Mouse (Mus musculus) layer of hippocampus, postnatal 14 days (tissue): ENCODE data around the gene Ccdc173. TPM values are rescaled to one million over a fixed set of nuclear protein-coding genes. Genes with fewer than 3 reads are reported as not detected.

Experiments
- total RNA-seq, 2 experiments: library from RNA; stranded (reverse); gene quantifications; 2 replicates each; pipeline ENCODE4 v1.2.3; 2021

Gene Ccdc173
- total RNA-seq, 2 experiments from 2014 or later: 2.7 to 2.8 TPM

Other genes with a start within 250 kb of the Ccdc173 start
- gene Lrp2, start 203.5 kb downstream of the Ccdc173 start, total RNA-seq: 1 to 10 TPM in 1 of 2 experiments, under 1 TPM in 1; 0.67 to 1.2 TPM
- 10 to 100 TPM; 23.7 to 29.8 TPM for gene Bbs5, start 142.4 kb downstream of the Ccdc173 start, total RNA-seq
- gene Klhl41, start 119.5 kb downstream of the Ccdc173 start, total RNA-seq: under 1 TPM; 0.43 to 0.78 TPM
- 10 to 100 TPM; 19.3 to 20.0 TPM for gene Fastkd1, start 76.1 kb downstream of the Ccdc173 start, total RNA-seq
- gene Ppig, start 67.0 kb downstream of the Ccdc173 start, total RNA-seq: 10 to 100 TPM; 60.3 to 67.0 TPM
- gene Phospho2, start within 50 bp of the Ccdc173 start, total RNA-seq: 10 to 100 TPM; 19.0 to 21.7 TPM
- 10 to 100 TPM; 60.8 to 63.5 TPM for gene Klhl23, start 32.4 kb upstream of the Ccdc173 start, total RNA-seq
- gene Ssb, start 72.0 kb upstream of the Ccdc173 start, total RNA-seq: 100 to 1,000 TPM; 129 to 149 TPM
- 10 to 100 TPM; 13.4 to 16.6 TPM for gene Mettl5, start 96.0 kb upstream of the Ccdc173 start, total RNA-seq
- gene Ubr3, start 107.7 kb upstream of the Ccdc173 start, total RNA-seq: 100 to 1,000 TPM; 132 to 136 TPM
- 1 to 10 TPM; 1.2 to 1.3 TPM for gene Myo3b, start 249.6 kb upstream of the Ccdc173 start, total RNA-seq